Mouse (Mus musculus): ENCODE results near the gene Cyp2d22. TPM values are rescaled to one million over a fixed set of nuclear protein-coding genes. Genes with fewer than 3 reads are reported as not detected.

Gene Cyp2d22
- total RNA-seq, 2 experiments from 2014 or later: 0.26 TPM; not detected in 1

GRCm38 (mm10) chr15:82350349-82350748 is 29.7 kb downstream of the Cyp2d22 start:
- no peak for ATAC-seq (replicated peaks; ENCODE audit: low FRiP score, poor library complexity, severe bottlenecking)

GRCm38 (mm10) chr15:82348999-82349341 is 31.1 kb downstream of the Cyp2d22 start:
- no peak for ATAC-seq (replicated peaks; ENCODE audit: low FRiP score, poor library complexity, severe bottlenecking)

GRCm38 (mm10) chr15:82348258-82348998 is 31.6 kb downstream of the Cyp2d22 start:
- no peak for ATAC-seq (replicated peaks; ENCODE audit: low FRiP score, poor library complexity, severe bottlenecking)

- ATAC-seq (replicated peaks; ENCODE audit: low FRiP score, poor library complexity, severe bottlenecking): no peak
Measured at GRCm38 (mm10) chr15:82347852-82348251, 32.2 kb downstream of the Cyp2d22 start.

GRCm38 (mm10) chr15:82347303-82347676 is 32.8 kb downstream of the Cyp2d22 start:
- ATAC-seq (replicated peaks; ENCODE audit: low FRiP score, poor library complexity, severe bottlenecking): no peak

- peak; percentile 3 for ATAC-seq (replicated peaks; ENCODE audit: low FRiP score, poor library complexity, severe bottlenecking)
Measured at GRCm38 (mm10) chr15:82346580-82347302, 33.3 kb downstream of the Cyp2d22 start.

- ATAC-seq (replicated peaks; ENCODE audit: low FRiP score, poor library complexity, severe bottlenecking): peak; percentile 69
Measured at GRCm38 (mm10) chr15:82345820-82346470, 34.1 kb downstream of the Cyp2d22 start.

- no peak for ATAC-seq (replicated peaks; ENCODE audit: low FRiP score, poor library complexity, severe bottlenecking)
Measured at GRCm38 (mm10) chr15:82344971-82345370, 35.1 kb downstream of the Cyp2d22 start.

- no peak for ATAC-seq (replicated peaks; ENCODE audit: low FRiP score, poor library complexity, severe bottlenecking)
Measured at GRCm38 (mm10) chr15:82343368-82344287, 36.4 kb downstream of the Cyp2d22 start.

- no peak for ATAC-seq (replicated peaks; ENCODE audit: low FRiP score, poor library complexity, severe bottlenecking)
Measured at GRCm38 (mm10) chr15:82342543-82342935, 37.5 kb downstream of the Cyp2d22 start.

- ATAC-seq (replicated peaks; ENCODE audit: low FRiP score, poor library complexity, severe bottlenecking): peak; percentile 45
Measured at GRCm38 (mm10) chr15:82341675-82342542, 38.2 kb downstream of the Cyp2d22 start.

- ATAC-seq (replicated peaks; ENCODE audit: low FRiP score, poor library complexity, severe bottlenecking): peak; percentile 24
Measured at GRCm38 (mm10) chr15:82341036-82341501, 39.0 kb downstream of the Cyp2d22 start.

- ATAC-seq (replicated peaks; ENCODE audit: low FRiP score, poor library complexity, severe bottlenecking): 0 out of 2 replicates have a peak, but pooled peaks have one; percentile 7
Measured at GRCm38 (mm10) chr15:82340414-82341035, 39.5 kb downstream of the Cyp2d22 start.

- no peak for ATAC-seq (replicated peaks; ENCODE audit: low FRiP score, poor library complexity, severe bottlenecking)
Measured at GRCm38 (mm10) chr15:82339634-82340254, 40.3 kb downstream of the Cyp2d22 start.

- ATAC-seq (replicated peaks; ENCODE audit: low FRiP score, poor library complexity, severe bottlenecking): no peak
Measured at GRCm38 (mm10) chr15:82339150-82339549, 40.9 kb downstream of the Cyp2d22 start.

- ATAC-seq (replicated peaks; ENCODE audit: low FRiP score, poor library complexity, severe bottlenecking): peak; percentile 68
Measured at GRCm38 (mm10) chr15:82338593-82339112, 41.4 kb downstream of the Cyp2d22 start, which contains the start of the genes Naga, Pheta2 and Smdt1. TSS of gene Naga (minus strand) at chr15:82338925. TSS of gene Pheta2 (plus strand) at chr15:82338942. TSS of gene Smdt1 (plus strand) at chr15:82338959.

- ATAC-seq (replicated peaks; ENCODE audit: low FRiP score, poor library complexity, severe bottlenecking): no peak
Measured at GRCm38 (mm10) chr15:82337875-82338274, 42.2 kb downstream of the Cyp2d22 start.

All from erythroblast, adult 5-6 weeks (primary cell).